Mouse (Mus musculus): ENCODE data around the gene Itpkc. TPM values are rescaled to one million over a fixed set of nuclear protein-coding genes. Genes with fewer than 3 reads are reported as not detected.

The Itpkc gene
- total and polyA plus RNA-seq, 2 experiments from 2014 or later = 4.7 to 15.3 TPM

DNA sequence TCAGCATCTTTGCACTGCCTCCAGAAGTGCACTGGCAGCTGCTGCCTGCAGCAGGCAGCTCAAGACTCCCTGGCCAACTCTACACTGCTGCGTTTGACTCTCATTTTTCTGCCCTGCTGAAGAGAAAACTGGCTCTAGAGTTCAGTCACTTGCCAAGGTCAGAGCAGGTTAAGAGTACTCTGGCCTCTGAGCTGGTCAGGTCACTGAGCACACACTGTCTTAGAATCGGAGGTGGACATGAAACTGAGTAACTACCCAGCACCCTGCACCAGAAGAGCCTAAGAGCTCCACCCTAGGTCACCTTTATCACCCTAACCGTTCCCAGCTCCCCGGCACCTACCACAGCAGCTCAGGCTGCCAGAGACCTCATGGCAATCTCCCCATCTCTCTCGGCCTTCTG lies 42.5 kb downstream of the Itpkc start:
- DNase-seq (ENCODE audit: low spot score) = no peak
- WGBS = 91% methylated on average over 5 of the region's 5 CpGs
- Histone ChIP-seq H3K4me1 (ENCODE audit: insufficient read depth, low read length) (no peaks in the 10 kb centered on the region), H3K27ac (ENCODE audit: low read depth, low read length) (no peak overlapping the region), H3K27me3 (ENCODE audit: insufficient read depth, low read length) (no peaks in the 10 kb centered on the region), H3K36me3 (ENCODE audit: insufficient read depth, low read length) (peaks cover 53% of the 10 kb centered on the region), H3K4me2 (ENCODE audit: low read depth, low read length, poor library complexity, severe bottlenecking) (no peak overlapping the region), H3K4me3 (ENCODE audit: low read depth, low read length) (no peak overlapping the region), H3K9ac (replicated peaks; ENCODE audit: low read length, poor library complexity, severe bottlenecking) (no peak overlapping the region), H3K9me3 (ENCODE audit: low read length) (no peaks in the 10 kb centered on the region)
- no peak for ATAC-seq (ENCODE audit: low FRiP score)
- TF ChIP-seq CTCF (IDR thresholded peaks at IDR 0.05) = no peak

DNA sequence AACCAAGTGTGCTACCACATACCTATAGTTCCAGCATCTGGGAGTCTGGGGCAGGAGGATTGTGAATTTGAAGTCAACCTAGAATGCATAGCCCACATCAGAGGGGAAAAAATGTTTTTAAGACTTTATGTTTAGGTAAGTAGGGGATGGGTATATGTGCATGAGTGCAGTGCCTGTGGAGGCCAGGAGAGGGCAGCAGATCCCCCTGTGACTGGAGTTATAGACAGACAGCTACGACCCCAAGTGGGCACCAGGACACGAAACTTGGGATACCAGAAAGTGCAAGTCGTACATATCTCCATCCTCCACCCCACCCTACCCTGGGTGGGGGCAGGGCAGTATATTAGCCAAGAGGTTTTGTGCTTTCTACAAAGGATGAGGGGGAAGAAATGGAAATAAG lies 43.5 kb downstream of the Itpkc start:
- WGBS = 73% methylated on average over 3 of the region's 3 CpGs
- peak; percentile 22 for DNase-seq (ENCODE audit: low spot score)
- H3K4me3 ChIP-seq (ENCODE audit: low read depth, low read length) = no peak overlapping the region
- H3K4me1 ChIP-seq (ENCODE audit: insufficient read depth, low read length) = no peaks in the 10 kb centered on the region
- ATAC-seq (ENCODE audit: low FRiP score) = no peak
- no peaks in the 10 kb centered on the region for H3K27me3 ChIP-seq (ENCODE audit: insufficient read depth, low read length)
- TF ChIP-seq CTCF (IDR thresholded peaks at IDR 0.05) = peak; percentile 72
- H3K4me2 ChIP-seq (ENCODE audit: low read depth, low read length, poor library complexity, severe bottlenecking) = no peak overlapping the region
- H3K9ac ChIP-seq (replicated peaks; ENCODE audit: low read length, poor library complexity, severe bottlenecking) = no peak overlapping the region
- H3K27ac ChIP-seq (ENCODE audit: low read depth, low read length) = no peak overlapping the region
- no peaks in the 10 kb centered on the region for H3K9me3 ChIP-seq (ENCODE audit: low read length)
- peaks cover 44% of the 10 kb centered on the region for H3K36me3 ChIP-seq (ENCODE audit: insufficient read depth, low read length)

- 80% methylated on average over 1 of the region's 1 CpGs for WGBS
- no peak for ATAC-seq (ENCODE audit: low FRiP score)
- Histone ChIP-seq H3K9ac (replicated peaks; ENCODE audit: low read length, poor library complexity, severe bottlenecking) (no peak overlapping the region), H3K4me2 (ENCODE audit: low read depth, low read length, poor library complexity, severe bottlenecking) (no peak overlapping the region), H3K4me1 (ENCODE audit: insufficient read depth, low read length) (no peaks in the 10 kb centered on the region), H3K27me3 (ENCODE audit: insufficient read depth, low read length) (no peaks in the 10 kb centered on the region), H3K4me3 (ENCODE audit: low read depth, low read length) (no peak overlapping the region), H3K36me3 (ENCODE audit: insufficient read depth, low read length) (peaks cover 21% of the 10 kb centered on the region), H3K27ac (ENCODE audit: low read depth, low read length) (no peak overlapping the region), H3K9me3 (ENCODE audit: low read length) (no peaks in the 10 kb centered on the region)
- no peak for TF ChIP-seq CTCF (IDR thresholded peaks at IDR 0.05)
- DNase-seq (ENCODE audit: low spot score) = no peak
Measured at GRCm38 (mm10) chr7:27182498-27182897, 46.0 kb downstream of the Itpkc start.

GRCm38 (mm10) chr7:27180837-27181695 lies 47.4 kb downstream of the Itpkc start, which contains the start of the genes Gm21983 and Mia:
Gm21983 (minus strand) TSS chr7:27181086.
Mia (minus strand) TSS chr7:27181157.
- TF ChIP-seq CTCF (IDR thresholded peaks at IDR 0.05) = no peak
- H3K9ac ChIP-seq (replicated peaks; ENCODE audit: low read length, poor library complexity, severe bottlenecking) = 0 out of 2 replicates have a peak within 1 kb of the TSS, but pooled peaks have one; percentile 8
- peaks cover 12% of the 10 kb centered on the region for H3K36me3 ChIP-seq (ENCODE audit: insufficient read depth, low read length)
- H3K4me3 ChIP-seq (ENCODE audit: low read depth, low read length) = no peak within 1 kb of the TSS
- no peak within 1 kb of the TSS for H3K4me2 ChIP-seq (ENCODE audit: low read depth, low read length, poor library complexity, severe bottlenecking)
- H3K27ac ChIP-seq (ENCODE audit: low read depth, low read length) = no peak within 1 kb of the TSS
- no peaks in the 10 kb centered on the region for H3K27me3 ChIP-seq (ENCODE audit: insufficient read depth, low read length)
- DNase-seq (ENCODE audit: low spot score) = peak; percentile 28
- H3K9me3 ChIP-seq (ENCODE audit: low read length) = no peaks in the 10 kb centered on the region
- ATAC-seq (ENCODE audit: low FRiP score) = no peak
- no peaks in the 10 kb centered on the region for H3K4me1 ChIP-seq (ENCODE audit: insufficient read depth, low read length)
- WGBS = 71% methylated on average over 14 of the region's 14 CpGs

DNA sequence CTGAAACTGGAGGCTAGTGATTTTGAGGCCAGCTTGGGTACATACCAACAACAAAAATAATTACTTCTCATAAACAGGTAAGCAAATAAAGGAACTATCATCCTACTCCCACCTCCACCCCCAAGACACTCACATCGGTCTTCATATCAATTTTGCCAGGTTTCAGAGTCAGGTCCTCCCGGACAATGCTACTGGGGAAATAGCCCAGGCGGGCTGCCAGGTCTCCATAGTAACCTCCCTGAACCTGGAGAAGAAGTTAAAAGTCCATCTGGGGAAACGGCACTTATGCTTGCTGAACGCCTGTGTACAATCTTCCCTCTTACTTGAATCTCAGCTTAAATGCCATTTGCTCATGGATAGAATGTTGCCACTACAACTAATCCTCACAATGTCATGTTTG lies 48.4 kb downstream of the Itpkc start:
- peak; percentile 64 for DNase-seq (ENCODE audit: low spot score)
- no peak overlapping the region for H3K4me2 ChIP-seq (ENCODE audit: low read depth, low read length, poor library complexity, severe bottlenecking)
- H3K36me3 ChIP-seq (ENCODE audit: insufficient read depth, low read length) = peaks cover 13% of the 10 kb centered on the region
- H3K27me3 ChIP-seq (ENCODE audit: insufficient read depth, low read length) = no peaks in the 10 kb centered on the region
- WGBS = 38% methylated on average over 5 of the region's 5 CpGs
- no peak overlapping the region for H3K27ac ChIP-seq (ENCODE audit: low read depth, low read length)
- no peak overlapping the region for H3K4me3 ChIP-seq (ENCODE audit: low read depth, low read length)
- TF ChIP-seq CTCF (IDR thresholded peaks at IDR 0.05) = no peak
- H3K4me1 ChIP-seq (ENCODE audit: insufficient read depth, low read length) = no peaks in the 10 kb centered on the region
- no peak overlapping the region for H3K9ac ChIP-seq (replicated peaks; ENCODE audit: low read length, poor library complexity, severe bottlenecking)
- H3K9me3 ChIP-seq (ENCODE audit: low read length) = no peaks in the 10 kb centered on the region
- ATAC-seq (ENCODE audit: low FRiP score) = no peak

- Histone ChIP-seq H3K27me3 (ENCODE audit: insufficient read depth, low read length) (no peaks in the 10 kb centered on the region), H3K36me3 (ENCODE audit: insufficient read depth, low read length) (peaks cover 14% of the 10 kb centered on the region), H3K4me2 (ENCODE audit: low read depth, low read length, poor library complexity, severe bottlenecking) (peak overlapping the region; percentile 46), H3K4me1 (ENCODE audit: insufficient read depth, low read length) (no peaks in the 10 kb centered on the region), H3K4me3 (ENCODE audit: low read depth, low read length) (peak overlapping the region; percentile 32; the same call in 1 of the 2 replicates), H3K9me3 (ENCODE audit: low read length) (no peaks in the 10 kb centered on the region), H3K9ac (replicated peaks; ENCODE audit: low read length, poor library complexity, severe bottlenecking) (peak overlapping the region; percentile 39; the same call in 1 of the 2 replicates), H3K27ac (ENCODE audit: low read depth, low read length) (peak overlapping the region; percentile 80)
- DNase-seq (ENCODE audit: low spot score) (no peak), ATAC-seq (ENCODE audit: low FRiP score) (no peak)
- TF ChIP-seq CTCF (IDR thresholded peaks at IDR 0.05) = no peak
- WGBS = 47% methylated on average over 16 of the region's 16 CpGs
Measured at GRCm38 (mm10) chr7:27179217-27179918, 49.1 kb downstream of the Itpkc start.
